Mouse (Mus musculus): Measurements from ENCODE around the gene Tusc1. TPM values are rescaled to one million over a fixed set of nuclear protein-coding genes. Genes with fewer than 3 reads are reported as not detected.

Tusc1 gene
- 7.8 and 8.7 TPM in 2 replicates for polyA plus RNA-seq (2014; fragmentation: Nextera tagmentation; extraction: Ambion mirVana)

GRCm38 (mm10) chr4:93335118-93336003 is at the start of gene Tusc1:
TSS of gene Tusc1 (minus strand) at chr4:93335511.
- Histone ChIP-seq H3K4me2 (ENCODE audit: low read depth, low read length) (peak within 1 kb of the TSS; percentile 94), H3K9ac (ENCODE audit: low read depth, low read length) (peak within 1 kb of the TSS; percentile 93), H3K36me3 (ENCODE audit: control insufficient read depth, insufficient read depth, low read length) (no peaks in the 10 kb centered on the region), H3K27me3 (replicated peaks; ENCODE audit: control insufficient read depth, insufficient read depth, low read length) (no peaks in the 10 kb centered on the region), H3K27ac (replicated peaks; ENCODE audit: low read depth, low read length) (peak within 1 kb of the TSS; percentile 93), H3K9me3 (ENCODE audit: control insufficient read depth, low read length) (no peaks in the 10 kb centered on the region), H3K4me3 (ENCODE audit: low read depth, low read length) (peak within 1 kb of the TSS; percentile 74), H3K4me1 (ENCODE audit: control insufficient read depth, insufficient read depth, low read length) (no peaks in the 10 kb centered on the region)
- peak; percentile 83 for DNase-seq (ENCODE audit: low spot score)
- WGBS, result under 1% methylated on average over 22 of the region's 97 CpGs
- peak; percentile 89 for ATAC-seq (ENCODE audit: low read depth)

GRCm38 (mm10) chr4:93352930-93353329 is 17.6 kb upstream of the Tusc1 start:
- Histone ChIP-seq H3K27ac (replicated peaks; ENCODE audit: low read depth, low read length) (no peak overlapping the region), H3K4me2 (ENCODE audit: low read depth, low read length) (no peak overlapping the region), H3K27me3 (replicated peaks; ENCODE audit: control insufficient read depth, insufficient read depth, low read length) (no peaks in the 10 kb centered on the region), H3K36me3 (ENCODE audit: control insufficient read depth, insufficient read depth, low read length) (no peaks in the 10 kb centered on the region), H3K9me3 (ENCODE audit: control insufficient read depth, low read length) (no peaks in the 10 kb centered on the region), H3K4me1 (ENCODE audit: control insufficient read depth, insufficient read depth, low read length) (no peaks in the 10 kb centered on the region), H3K9ac (ENCODE audit: low read depth, low read length) (no peak overlapping the region), H3K4me3 (ENCODE audit: low read depth, low read length) (no peak overlapping the region)
- WGBS, result 58% methylated on average over 2 of the region's 2 CpGs
- DNase-seq (ENCODE audit: low spot score) (peak; percentile 11), ATAC-seq (ENCODE audit: low read depth) (no peak)

GRCm38 (mm10) chr4:93344357-93344756 is 9.0 kb upstream of the Tusc1 start:
- WGBS, result 91% methylated on average over 2 of the region's 2 CpGs
- Histone ChIP-seq H3K36me3 (ENCODE audit: control insufficient read depth, insufficient read depth, low read length) (no peaks in the 10 kb centered on the region), H3K4me3 (ENCODE audit: low read depth, low read length) (no peak overlapping the region), H3K4me1 (ENCODE audit: control insufficient read depth, insufficient read depth, low read length) (no peaks in the 10 kb centered on the region), H3K9me3 (ENCODE audit: control insufficient read depth, low read length) (no peaks in the 10 kb centered on the region), H3K9ac (ENCODE audit: low read depth, low read length) (no peak overlapping the region), H3K4me2 (ENCODE audit: low read depth, low read length) (no peak overlapping the region), H3K27ac (replicated peaks; ENCODE audit: low read depth, low read length) (no peak overlapping the region), H3K27me3 (replicated peaks; ENCODE audit: control insufficient read depth, insufficient read depth, low read length) (no peaks in the 10 kb centered on the region)
- DNase-seq (ENCODE audit: low spot score) (no peak), ATAC-seq (ENCODE audit: low read depth) (no peak)

GRCm38 (mm10) chr4:93341568-93341967 is 6.3 kb upstream of the Tusc1 start:
- H3K36me3 ChIP-seq (ENCODE audit: control insufficient read depth, insufficient read depth, low read length), result no peaks in the 10 kb centered on the region
- ATAC-seq (ENCODE audit: low read depth) (no peak), DNase-seq (ENCODE audit: low spot score) (no peak)
- H3K27ac ChIP-seq (replicated peaks; ENCODE audit: low read depth, low read length), result no peak overlapping the region
- no peaks in the 10 kb centered on the region for H3K27me3 ChIP-seq (replicated peaks; ENCODE audit: control insufficient read depth, insufficient read depth, low read length)
- no peaks in the 10 kb centered on the region for H3K9me3 ChIP-seq (ENCODE audit: control insufficient read depth, low read length)
- no peaks in the 10 kb centered on the region for H3K4me1 ChIP-seq (ENCODE audit: control insufficient read depth, insufficient read depth, low read length)
- H3K9ac ChIP-seq (ENCODE audit: low read depth, low read length), result no peak overlapping the region
- H3K4me2 ChIP-seq (ENCODE audit: low read depth, low read length), result no peak overlapping the region
- no peak overlapping the region for H3K4me3 ChIP-seq (ENCODE audit: low read depth, low read length)

GRCm38 (mm10) chr4:93337977-93338376 is 2.7 kb upstream of the Tusc1 start:
- H3K4me3 ChIP-seq (ENCODE audit: low read depth, low read length), result no peak overlapping the region

GRCm38 (mm10) chr4:93334636-93335117 is 634 bp downstream of the Tusc1 start:
- Histone ChIP-seq H3K9me3 (ENCODE audit: control insufficient read depth, low read length) (no peaks in the 10 kb centered on the region), H3K27me3 (replicated peaks; ENCODE audit: control insufficient read depth, insufficient read depth, low read length) (no peaks in the 10 kb centered on the region), H3K4me2 (ENCODE audit: low read depth, low read length) (peak overlapping the region; percentile 94), H3K36me3 (ENCODE audit: control insufficient read depth, insufficient read depth, low read length) (no peaks in the 10 kb centered on the region), H3K27ac (replicated peaks; ENCODE audit: low read depth, low read length) (peak overlapping the region; percentile 93), H3K9ac (ENCODE audit: low read depth, low read length) (peak overlapping the region; percentile 93), H3K4me1 (ENCODE audit: control insufficient read depth, insufficient read depth, low read length) (no peaks in the 10 kb centered on the region), H3K4me3 (ENCODE audit: low read depth, low read length) (peak overlapping the region; percentile 74)
- WGBS, result 0% methylated on average over 12 of the region's 49 CpGs
- DNase-seq (ENCODE audit: low spot score) (peak; percentile 88), ATAC-seq (ENCODE audit: low read depth) (peak; percentile 92)

More at GRCm38 (mm10) chr4:93337977-93338376, 2.7 kb upstream of the Tusc1 start:
- Histone ChIP-seq H3K9ac (ENCODE audit: low read depth, low read length) (no peak overlapping the region), H3K27me3 (replicated peaks; ENCODE audit: control insufficient read depth, insufficient read depth, low read length) (no peaks in the 10 kb centered on the region), H3K36me3 (ENCODE audit: control insufficient read depth, insufficient read depth, low read length) (no peaks in the 10 kb centered on the region), H3K27ac (replicated peaks; ENCODE audit: low read depth, low read length) (no peak overlapping the region), H3K4me1 (ENCODE audit: control insufficient read depth, insufficient read depth, low read length) (no peaks in the 10 kb centered on the region), H3K9me3 (ENCODE audit: control insufficient read depth, low read length) (no peaks in the 10 kb centered on the region), H3K4me2 (ENCODE audit: low read depth, low read length) (no peak overlapping the region)
- WGBS, result 66% methylated on average over 3 of the region's 3 CpGs
- ATAC-seq (ENCODE audit: low read depth) (no peak), DNase-seq (ENCODE audit: low spot score) (no peak)

- Histone ChIP-seq H3K27me3 (replicated peaks; ENCODE audit: control insufficient read depth, insufficient read depth, low read length) (no peaks in the 10 kb centered on the region), H3K4me1 (ENCODE audit: control insufficient read depth, insufficient read depth, low read length) (no peaks in the 10 kb centered on the region), H3K9me3 (ENCODE audit: control insufficient read depth, low read length) (no peaks in the 10 kb centered on the region), H3K36me3 (ENCODE audit: control insufficient read depth, insufficient read depth, low read length) (no peaks in the 10 kb centered on the region), H3K4me3 (ENCODE audit: low read depth, low read length) (no peak overlapping the region), H3K9ac (ENCODE audit: low read depth, low read length) (no peak overlapping the region), H3K4me2 (ENCODE audit: low read depth, low read length) (no peak overlapping the region), H3K27ac (replicated peaks; ENCODE audit: low read depth, low read length) (no peak overlapping the region)
- DNase-seq (ENCODE audit: low spot score) (no peak), ATAC-seq (ENCODE audit: low read depth) (no peak)
- whole genome bisulfite sequencing, result 90% methylated on average over 3 of the region's 3 CpGs
Observed at GRCm38 (mm10) chr4:93307486-93307885, 27.8 kb downstream of the Tusc1 start.

GRCm38 (mm10) chr4:93286065-93286464 is 49.2 kb downstream of the Tusc1 start:
- no peaks in the 10 kb centered on the region for H3K27me3 ChIP-seq (replicated peaks; ENCODE audit: control insufficient read depth, insufficient read depth, low read length)
- no peak overlapping the region for H3K9ac ChIP-seq (ENCODE audit: low read depth, low read length)
- H3K4me3 ChIP-seq (ENCODE audit: low read depth, low read length), result no peak overlapping the region
- no peaks in the 10 kb centered on the region for H3K36me3 ChIP-seq (ENCODE audit: control insufficient read depth, insufficient read depth, low read length)
- no peak overlapping the region for H3K27ac ChIP-seq (replicated peaks; ENCODE audit: low read depth, low read length)
- no peak for DNase-seq (ENCODE audit: low spot score)
- H3K9me3 ChIP-seq (ENCODE audit: control insufficient read depth, low read length), result no peaks in the 10 kb centered on the region
- no peaks in the 10 kb centered on the region for H3K4me1 ChIP-seq (ENCODE audit: control insufficient read depth, insufficient read depth, low read length)
- 91% methylated on average over 4 of the region's 4 CpGs for WGBS
- H3K4me2 ChIP-seq (ENCODE audit: low read depth, low read length), result no peak overlapping the region
- no peak for ATAC-seq (ENCODE audit: low read depth)
